Mouse (Mus musculus) intestine, embryonic 16.5 days (tissue): ENCODE results near the gene Neurod2. TPM values are rescaled to one million over a fixed set of nuclear protein-coding genes. Genes with fewer than 3 reads are reported as not detected.

Source experiments
- ATAC-seq: fragments of 200-750 bp; cut with Nextera tagmentation; 2 replicates; pipeline ENCODE4 v1.8.0; 2017; ENCODE audit warnings: moderate TSS enrichment, moderate library complexity
- H3K27ac ChIP-seq: fragments of 300-500 bp; sonication (generic); 2 replicates; pipeline ENCODE4 v1.5.1; 2014; ENCODE audit warnings: mild to moderate bottlenecking, low read length
- H3K27me3 ChIP-seq: fragments of 300-500 bp; sonication (generic); replicated peaks from 2 replicates; pipeline ENCODE4 v1.6.1; 2014; ENCODE audit warnings: low read length, control low read depth, mixed read lengths; ENCODE audit not compliant: control insufficient read depth, insufficient read depth
- H3K36me3 ChIP-seq: fragments of 300-500 bp; sonication (generic); 2 replicates; pipeline ENCODE4 v1.6.1; 2014; ENCODE audit warnings: low read length, control low read depth; ENCODE audit not compliant: control insufficient read depth, insufficient read depth
- H3K4me1 ChIP-seq: fragments of 300-500 bp; sonication (generic); 2 replicates; pipeline ENCODE4 v1.6.1; 2014; ENCODE audit warnings: low read length, control low read depth, mixed read lengths; ENCODE audit not compliant: control insufficient read depth, insufficient read depth
- H3K4me2 ChIP-seq: fragments of 300-500 bp; sonication (generic); 2 replicates; pipeline ENCODE4 v1.6.1; 2014; ENCODE audit warnings: low read depth, low read length, control low read depth
- H3K4me3 ChIP-seq: fragments of 300-500 bp; sonication (generic); 2 replicates; pipeline ENCODE4 v1.5.1; 2014; ENCODE audit warnings: mild to moderate bottlenecking, low read length
- H3K9ac ChIP-seq: fragments of 300-500 bp; sonication (generic); 2 replicates; pipeline ENCODE4 v1.6.1; 2014; ENCODE audit warnings: low read depth, low read length
- H3K9me3 ChIP-seq: fragments of 300-500 bp; sonication (generic); 2 replicates; pipeline ENCODE4 v1.6.1; 2016; ENCODE audit warnings: low read length, control low read depth; ENCODE audit not compliant: control insufficient read depth
- WGBS: fragments of 180-500 bp; shearing (Covaris S2); extraction: QIAGEN DNeasy Blood & Tissue Kit; methylation state at CpG from one replicate; pipeline ENCODE4 v1.1.7; 2014; 5-methylcytosine and 5-hydroxymethylcytosine counted together
- polyA plus RNA-seq: library from polyadenylated mRNA; unstranded; fragments of >200 nt; fragmentation: Nextera tagmentation; extraction: Ambion mirVana; gene quantifications from 2 replicates; pipeline ENCODE4 v1.2.1, GENCODE M21; 2015

The Neurod2 gene
- polyA plus RNA-seq = 0.05 TPM in 1 of 2 replicates, not detected in the other

DNA sequence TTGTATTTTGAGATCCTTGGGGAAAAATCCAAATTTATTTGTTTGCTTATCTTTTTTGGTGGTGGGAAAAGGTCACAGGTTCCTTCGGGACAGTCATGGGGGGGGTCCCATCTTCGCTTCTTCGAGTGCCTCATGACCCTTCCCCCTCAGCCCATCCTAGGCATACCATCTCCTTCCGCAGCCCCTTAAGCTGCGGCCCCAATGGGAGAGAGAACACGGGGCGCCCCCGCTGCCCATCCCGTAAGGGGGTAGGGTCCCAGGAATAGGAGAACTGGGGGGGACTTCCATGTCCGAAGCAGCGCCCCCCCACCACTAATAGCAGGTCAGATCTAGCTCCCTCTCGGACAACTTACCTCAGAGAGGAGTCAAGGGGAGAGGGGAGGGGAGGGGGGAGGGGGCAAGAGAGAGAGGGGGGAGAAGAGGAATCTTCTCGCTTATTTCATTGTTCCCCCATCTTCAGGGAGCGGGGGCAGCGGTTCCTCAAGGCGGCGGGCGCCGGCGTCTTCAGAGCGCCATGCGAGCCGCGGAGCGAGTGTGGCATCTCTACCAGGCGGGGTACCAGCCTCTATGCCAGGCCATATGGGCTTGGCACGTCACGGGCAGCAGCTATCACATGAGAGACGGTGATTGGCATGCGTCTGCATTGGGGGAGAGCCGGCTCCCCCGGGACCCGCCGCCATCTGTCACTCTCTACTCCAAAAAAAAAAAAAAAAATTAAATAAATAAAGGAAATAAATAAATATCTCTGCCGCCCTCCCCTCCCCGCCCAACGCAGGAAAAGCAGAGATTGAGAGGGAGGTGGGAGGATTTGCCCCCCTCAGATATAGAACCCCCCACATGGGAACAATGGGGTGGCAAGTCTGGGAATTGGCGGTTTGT lies at the start of gene Neurod2:
TSS of gene Neurod2 (minus strand) at position 568 of the 879 bp plus-strand sequence.
- H3K27me3 ChIP-seq = peaks cover 93% of the 10 kb centered on the region
- no peaks in the 10 kb centered on the region for H3K9me3 ChIP-seq
- no peak for ATAC-seq
- no peaks in the 10 kb centered on the region for H3K36me3 ChIP-seq
- H3K4me2 ChIP-seq = peak within 1 kb of the TSS; percentile 43
- peak within 1 kb of the TSS; percentile 36 for H3K4me3 ChIP-seq
- H3K9ac ChIP-seq = no peak within 1 kb of the TSS
- H3K4me1 ChIP-seq = peaks cover 22% of the 10 kb centered on the region
- whole genome bisulfite sequencing = 3% methylated on average over 38 of the region's 38 CpGs
- no peak within 1 kb of the TSS for H3K27ac ChIP-seq

- WGBS = 86% methylated on average over 11 of the region's 11 CpGs
- no peak overlapping the region for H3K4me2 ChIP-seq
- no peak overlapping the region for H3K9ac ChIP-seq
- H3K4me3 ChIP-seq = no peak overlapping the region
- H3K36me3 ChIP-seq = peaks cover 10% of the 10 kb centered on the region
- no peak for ATAC-seq
- H3K9me3 ChIP-seq = no peaks in the 10 kb centered on the region
- no peak overlapping the region for H3K27ac ChIP-seq
- H3K4me1 ChIP-seq = no peaks in the 10 kb centered on the region
- H3K27me3 ChIP-seq = no peaks in the 10 kb centered on the region
These were observed 48.3 kb upstream of the Neurod2 start for GRCm38 (mm10) chr11:98377787-98378186.

DNA sequence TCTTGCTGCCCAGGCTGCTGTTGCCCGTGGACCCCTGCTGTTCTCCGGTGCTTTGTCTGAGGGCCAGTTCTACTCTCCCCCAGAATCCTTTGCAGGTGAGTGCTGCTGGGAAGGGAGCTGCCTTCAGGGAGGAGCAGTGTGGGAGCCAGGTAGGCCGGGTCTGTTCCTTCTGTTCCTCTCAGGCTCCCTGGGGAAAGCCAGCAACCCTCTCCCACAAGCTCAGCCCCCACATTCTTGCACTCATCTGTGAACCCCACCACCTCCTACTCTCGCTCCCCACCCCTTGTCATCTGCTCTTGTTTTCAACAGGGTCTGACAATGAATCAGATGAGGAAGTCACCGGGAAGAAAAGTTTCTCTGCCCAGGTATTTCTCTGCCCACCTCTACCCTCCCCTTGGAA lies 47.3 kb upstream of the Neurod2 start:
- H3K27me3 ChIP-seq = no peaks in the 10 kb centered on the region
- peaks cover 10% of the 10 kb centered on the region for H3K36me3 ChIP-seq
- H3K9ac ChIP-seq = no peak overlapping the region
- H3K4me3 ChIP-seq = no peak overlapping the region
- WGBS = 80% methylated on average over 5 of the region's 5 CpGs
- no peak overlapping the region for H3K4me2 ChIP-seq
- no peaks in the 10 kb centered on the region for H3K9me3 ChIP-seq
- H3K4me1 ChIP-seq = no peaks in the 10 kb centered on the region
- H3K27ac ChIP-seq = no peak overlapping the region
- ATAC-seq = no peak

- no peak for ATAC-seq
- 83% methylated on average over 8 of the region's 8 CpGs for WGBS
- Histone ChIP-seq H3K9me3 (no peaks in the 10 kb centered on the region), H3K4me3 (no peak overlapping the region), H3K4me2 (no peak overlapping the region), H3K27me3 (no peaks in the 10 kb centered on the region), H3K27ac (no peak overlapping the region), H3K4me1 (no peaks in the 10 kb centered on the region), H3K36me3 (peaks cover 7% of the 10 kb centered on the region), H3K9ac (no peak overlapping the region)
These were observed 44.8 kb upstream of the Neurod2 start for GRCm38 (mm10) chr11:98374266-98374665.

DNA sequence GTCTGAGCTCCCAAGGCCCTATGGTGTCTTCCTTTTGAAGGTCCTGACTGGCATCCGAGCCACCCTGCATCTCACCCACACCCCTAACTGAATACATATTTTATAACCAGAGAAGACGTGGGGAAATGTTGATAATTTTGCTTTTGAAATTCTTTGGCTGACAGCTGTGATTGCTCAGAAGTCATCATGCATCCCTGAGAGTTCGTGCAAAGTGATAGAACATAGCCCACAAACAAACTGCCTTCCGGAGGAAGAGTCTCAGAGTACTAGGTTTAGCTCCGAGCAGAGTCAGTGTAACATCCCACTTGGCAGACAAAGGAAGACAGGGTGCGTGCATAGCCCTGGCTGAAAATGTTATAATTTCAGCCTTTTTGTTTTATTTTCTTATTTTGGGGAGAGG lies 43.8 kb upstream of the Neurod2 start:
- H3K4me2 ChIP-seq = no peak overlapping the region
- WGBS = 84% methylated on average over 6 of the region's 6 CpGs
- H3K36me3 ChIP-seq = peaks cover 7% of the 10 kb centered on the region
- no peak overlapping the region for H3K27ac ChIP-seq
- no peak overlapping the region for H3K4me3 ChIP-seq
- H3K9me3 ChIP-seq = no peaks in the 10 kb centered on the region
- H3K27me3 ChIP-seq = no peaks in the 10 kb centered on the region
- H3K4me1 ChIP-seq = no peaks in the 10 kb centered on the region
- H3K9ac ChIP-seq = no peak overlapping the region
- no peak for ATAC-seq

GRCm38 (mm10) chr11:98372406-98372805 lies 43.0 kb upstream of the Neurod2 start:
- Histone ChIP-seq H3K27ac (no peak overlapping the region), H3K9me3 (no peaks in the 10 kb centered on the region), H3K4me1 (no peaks in the 10 kb centered on the region), H3K9ac (no peak overlapping the region), H3K27me3 (no peaks in the 10 kb centered on the region), H3K4me2 (no peak overlapping the region), H3K4me3 (no peak overlapping the region), H3K36me3 (peaks cover 7% of the 10 kb centered on the region)
- 11% methylated on average over 2 of the region's 2 CpGs for whole genome bisulfite sequencing
- ATAC-seq = 0 out of 2 replicates have a peak, but pooled peaks have one; percentile 23

DNA sequence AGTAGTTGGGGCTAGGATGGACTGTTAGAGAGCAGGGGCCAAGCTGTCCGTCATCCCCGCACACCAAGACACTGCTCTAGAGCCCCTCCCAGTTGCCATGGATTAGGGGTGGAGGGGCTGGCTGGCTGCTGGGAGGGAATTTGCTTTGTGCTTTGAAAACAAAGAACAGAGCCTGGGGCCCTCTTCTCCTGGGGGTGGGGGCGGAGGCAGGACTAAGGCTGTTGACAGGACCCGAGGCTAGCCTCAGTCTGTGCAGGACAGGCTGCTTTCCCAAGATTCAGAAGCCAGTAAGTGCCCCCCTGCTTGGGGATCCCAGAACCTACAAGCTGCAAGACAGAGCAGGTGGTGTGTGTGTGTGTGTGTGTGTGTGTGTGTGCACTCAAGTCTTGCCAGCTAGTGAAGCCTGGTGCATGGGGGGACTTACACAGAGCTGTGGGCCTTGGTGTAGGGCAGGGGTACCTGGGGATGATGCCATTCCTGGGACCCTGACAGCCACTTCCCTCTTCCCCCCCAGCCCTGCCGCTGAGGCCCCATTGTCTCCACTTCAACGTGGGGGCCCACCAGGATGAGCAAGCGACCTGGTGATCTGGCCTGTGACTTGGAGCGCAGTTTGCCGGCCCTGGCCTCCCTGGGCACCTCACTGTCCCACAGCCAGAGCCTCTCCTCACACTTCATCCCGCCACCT lies 42.2 kb upstream of the Neurod2 start:
- no peaks in the 10 kb centered on the region for H3K9me3 ChIP-seq
- ATAC-seq = no peak
- no peaks in the 10 kb centered on the region for H3K4me1 ChIP-seq
- H3K4me2 ChIP-seq = no peak overlapping the region
- H3K27ac ChIP-seq = no peak overlapping the region
- H3K4me3 ChIP-seq = no peak overlapping the region
- no peaks in the 10 kb centered on the region for H3K27me3 ChIP-seq
- H3K36me3 ChIP-seq = peaks cover 2% of the 10 kb centered on the region; the same call in 1 of the 2 replicates
- no peak overlapping the region for H3K9ac ChIP-seq
- 50% methylated on average over 10 of the region's 10 CpGs for WGBS

DNA sequence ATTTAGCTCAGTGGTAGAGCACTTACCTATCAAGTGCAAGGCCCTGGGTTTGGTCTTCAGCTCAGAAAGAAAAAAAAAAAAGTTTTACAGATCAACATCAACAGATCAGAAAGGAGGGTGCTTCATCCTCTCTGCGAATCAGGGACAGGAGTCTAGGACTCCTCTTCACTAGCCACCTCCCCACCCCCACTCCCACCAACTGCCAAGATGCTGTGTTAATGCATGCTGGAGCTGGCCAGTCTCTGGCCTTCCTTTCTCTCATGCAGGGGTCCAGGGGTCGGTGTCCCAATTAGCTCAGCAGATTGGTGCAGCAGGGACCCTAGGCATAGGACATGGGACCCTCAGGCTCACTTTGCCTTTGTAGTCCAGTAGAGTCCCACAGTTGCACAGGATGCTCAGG lies 41.1 kb upstream of the Neurod2 start:
- H3K9me3 ChIP-seq = no peaks in the 10 kb centered on the region
- no peak overlapping the region for H3K27ac ChIP-seq
- H3K4me3 ChIP-seq = no peak overlapping the region
- H3K9ac ChIP-seq = no peak overlapping the region
- no peaks in the 10 kb centered on the region for H3K27me3 ChIP-seq
- H3K36me3 ChIP-seq = no peaks in the 10 kb centered on the region; the same call in 1 of the 2 replicates
- 81% methylated on average over 2 of the region's 2 CpGs for WGBS
- no peak overlapping the region for H3K4me2 ChIP-seq
- no peaks in the 10 kb centered on the region for H3K4me1 ChIP-seq
- ATAC-seq = no peak

- Histone ChIP-seq H3K27me3 (no peaks in the 10 kb centered on the region), H3K36me3 (no peaks in the 10 kb centered on the region), H3K4me1 (no peaks in the 10 kb centered on the region), H3K9ac (no peak overlapping the region), H3K4me2 (no peak overlapping the region), H3K4me3 (no peak overlapping the region), H3K9me3 (no peaks in the 10 kb centered on the region), H3K27ac (no peak overlapping the region)
- no peak for ATAC-seq
- 76% methylated on average over 6 of the region's 6 CpGs for WGBS
These were observed 39.9 kb upstream of the Neurod2 start for GRCm38 (mm10) chr11:98369337-98369736.
